Mouse (Mus musculus): Measurements from ENCODE around the gene Hdhd5. TPM values are rescaled to one million over a fixed set of nuclear protein-coding genes. Genes with fewer than 3 reads are reported as not detected.

The Hdhd5 gene
- total RNA-seq (2012; rRNA removed) (17.4 and 19.9 TPM in 2 replicates), polyA plus RNA-seq (2012; ENCODE audit: insufficient read depth in 1 of 2, insufficient read length in 2 of 2, low read depth in 1 of 2, low replicate concordance in 2 of 2, missing spikeins in 1 of 2) (10 to 100 TPM in 1 of 2 experiments, not detected in 1; 17.8 TPM)

GRCm38 (mm10) chr6:120531020-120531965 is at the start of gene Hdhd5:
Gene Hdhd5, minus strand, starts transcription at chr6:120531319.
- H3K79me2 ChIP-seq (ENCODE audit: control insufficient read depth, insufficient read depth, low read length, poor library complexity) = peaks cover 9% of the 10 kb centered on the region
- H3K4me3 ChIP-seq (ENCODE audit: control insufficient read depth in 1 of 2, insufficient read depth in 1 of 2, low read depth in 2 of 2, low read length in 2 of 2) = peak within 1 kb of the TSS; percentile 80 to 81
- DNase-seq (ENCODE audit: low read depth, low spot score) = peak; percentile 94
- no peak within 1 kb of the TSS for H3K27ac ChIP-seq (ENCODE audit: control insufficient read depth, low read depth, low read length)
- H3K27me3 ChIP-seq (ENCODE audit: control insufficient read depth in 1 of 2, insufficient read depth in 2 of 2, low read length in 2 of 2) = no peaks in the 10 kb centered on the region; a peak in 1 of 4 replicates
- peaks cover 2 to 15% of the 10 kb centered on the region in 2 experiments for H3K4me1 ChIP-seq (ENCODE audit: control insufficient read depth in 1 of 2, insufficient read depth in 2 of 2, low read length in 2 of 2)
- H3K36me3 ChIP-seq (ENCODE audit: control insufficient read depth in 1 of 2, insufficient read depth in 2 of 2, low read length in 2 of 2) = peaks cover 0 to 14% of the 10 kb centered on the region in 2 experiments; a peak in 2 of 4 replicates
- H3K9ac ChIP-seq (ENCODE audit: control insufficient read depth, low read depth, low read length, poor library complexity, severe bottlenecking) = peak within 1 kb of the TSS; percentile 77
- no peaks in the 10 kb centered on the region for H3K9me3 ChIP-seq (replicated peaks; ENCODE audit: insufficient read depth, low read length)
- peak; percentile 97 for TF ChIP-seq HCFC1 (IDR thresholded peaks at IDR 0.05; ENCODE audit: low read depth, low read length)
- TF ChIP-seq TCF12 (IDR thresholded peaks at IDR 0.05; ENCODE audit: low read depth, low read length) = peak; percentile 67
- peak; percentile 76 for TF ChIP-seq KAT2A (conservative IDR thresholded peaks at IDR 0.05; ENCODE audit: low read depth, low read length)
- peak; percentile 86 for TF ChIP-seq POLR2AphosphoS2 (IDR thresholded peaks at IDR 0.05; ENCODE audit: low read length)
- TF ChIP-seq ETS1 (IDR thresholded peaks at IDR 0.05; ENCODE audit: low read depth, low read length) = 0 out of 2 replicates have a peak, but pooled peaks have one; percentile 22
- no peak for TF ChIP-seq ZKSCAN1 (IDR thresholded peaks at IDR 0.05; ENCODE audit: low read depth, low read length)
- TF ChIP-seq ZNF384 (IDR thresholded peaks at IDR 0.05; ENCODE audit: low read depth, low read length) = peak; percentile 47; the same call in 1 of the 2 replicates
- no peak; the same call in 1 of the 2 replicates for TF ChIP-seq MYC (IDR thresholded peaks at IDR 0.05; ENCODE audit: low read depth, low read length)
- TF ChIP-seq MAFK (IDR thresholded peaks at IDR 0.05; ENCODE audit: borderline replicate concordance, low read depth, low read length) = no peak
- TF ChIP-seq JUND (IDR thresholded peaks at IDR 0.05; ENCODE audit: low read depth, low read length) = no peak
- no peak for TF ChIP-seq GATA1 (IDR thresholded peaks at IDR 0.05; ENCODE audit: low read depth, low read length)
- 0 out of 4 replicates have a peak, but pooled peaks of 1 of the 2 experiments have one; percentile 27 for TF ChIP-seq EP300 (IDR thresholded peaks at IDR 0.05; ENCODE audit: low read depth in 1 of 2, low read length in 2 of 2)
- TF ChIP-seq SIN3A (IDR thresholded peaks at IDR 0.05; ENCODE audit: low read length) = peak; percentile 70
- TF ChIP-seq ZMIZ1 (IDR thresholded peaks at IDR 0.05; ENCODE audit: low read depth, low read length) = peak; percentile 59; the same call in 1 of the 2 replicates
- no peak for TF ChIP-seq CTCF (IDR thresholded peaks at IDR 0.05 in 2 of 3, conservative IDR thresholded peaks at IDR 0.05 in 1 of 3; ENCODE audit: control insufficient read depth in 1 of 3, insufficient read depth in 1 of 3, low read depth in 2 of 3, low read length in 3 of 3, poor library complexity in 1 of 3, severe bottlenecking in 1 of 3)
- TF ChIP-seq RCOR1 (IDR thresholded peaks at IDR 0.05; ENCODE audit: low read depth, low read length) = peak; percentile 39; the same call in 1 of the 2 replicates
- TF ChIP-seq ZC3H11A (IDR thresholded peaks at IDR 0.05; ENCODE audit: low read depth, low read length) = no peak
- TF ChIP-seq USF2 (IDR thresholded peaks at IDR 0.05; ENCODE audit: borderline replicate concordance in 1 of 2, insufficient read depth in 1 of 2, low read depth in 1 of 2, low read length in 2 of 2) = no peak
- TF ChIP-seq E2F4 (IDR thresholded peaks at IDR 0.05; ENCODE audit: borderline replicate concordance, low read depth, low read length) = no peak
- TF ChIP-seq MYB (IDR thresholded peaks at IDR 0.05; ENCODE audit: low read depth, low read length) = no peak
- TF ChIP-seq USF1 (IDR thresholded peaks at IDR 0.05; ENCODE audit: low read depth, low read length) = peak; percentile 54; the same call in 1 of the 2 replicates
- TF ChIP-seq SMC3 (IDR thresholded peaks at IDR 0.05; ENCODE audit: low read depth, low read length) = no peak
- no peak for TF ChIP-seq UBTF (IDR thresholded peaks at IDR 0.05; ENCODE audit: borderline replicate concordance, insufficient read depth, low read depth, low read length)
- no peak for TF ChIP-seq BHLHE40 (IDR thresholded peaks at IDR 0.05; ENCODE audit: borderline replicate concordance, low read depth, low read length)
- no peak for TF ChIP-seq MEF2A (IDR thresholded peaks at IDR 0.05; ENCODE audit: extremely low read depth, insufficient replicate concordance, low read depth, low read length, poor library complexity, severe bottlenecking)
- peak; percentile 92 for TF ChIP-seq NELFE (IDR thresholded peaks at IDR 0.05; ENCODE audit: low read depth, low read length)
- TF ChIP-seq POLR2AphosphoS5 (IDR thresholded peaks at IDR 0.05; ENCODE audit: borderline replicate concordance, low read depth, low read length) = no peak
- no peak for TF ChIP-seq TAL1 (IDR thresholded peaks at IDR 0.05; ENCODE audit: low read length)
- TF ChIP-seq CHD1 (IDR thresholded peaks at IDR 0.05; ENCODE audit: low read depth, low read length) = no peak; the same call in 1 of the 2 replicates
- peak; percentile 63 for TF ChIP-seq MAX (IDR thresholded peaks at IDR 0.05; ENCODE audit: low read length)
- no peak for TF ChIP-seq RAD21 (IDR thresholded peaks at IDR 0.05; ENCODE audit: low read depth, low read length)
- no peak for TF ChIP-seq CHD2 (IDR thresholded peaks at IDR 0.05; ENCODE audit: low read length)
- 0 out of 2 replicates have a peak, but pooled peaks have one; percentile 17 for TF ChIP-seq TBP (IDR thresholded peaks at IDR 0.05; ENCODE audit: low read depth, low read length)
- TF ChIP-seq ELF1 (IDR thresholded peaks at IDR 0.05; ENCODE audit: low read depth, low read length) = peak; percentile 77
